Mouse (Mus musculus) thymus, postnatal 14 days (tissue): ENCODE results near the gene Robo2.
"Not testable (repeated sequence)": the region's sequence is repeated elsewhere in the genome, so short reads cannot be mapped to it uniquely, and the experiment has no call there.

Experiments
- DNase-seq: peaks from one replicate; pipeline ENCODE4 v3.0.0; 2021

The Robo2 gene

DNA sequence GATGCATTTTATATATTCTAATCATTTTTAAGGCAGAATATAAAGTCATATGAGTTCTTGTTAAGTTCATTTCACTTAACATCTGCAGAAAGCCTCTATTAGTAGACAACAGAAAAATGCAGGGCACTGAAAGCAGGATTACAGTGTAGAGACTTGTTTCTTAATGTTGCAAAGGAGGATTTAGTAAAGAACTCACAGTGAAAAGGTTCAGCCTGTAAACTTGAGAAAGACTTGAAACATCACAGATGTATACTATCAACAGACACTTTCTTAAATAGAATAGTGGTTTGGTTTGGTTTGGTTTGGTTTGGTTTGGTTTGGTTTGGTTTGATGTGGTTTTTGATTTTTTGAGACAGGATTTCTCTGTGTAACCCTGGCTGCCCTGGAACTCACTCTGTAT is 349.7 kb downstream of the Robo2 start:
- DNase-seq: no peak

DNA sequence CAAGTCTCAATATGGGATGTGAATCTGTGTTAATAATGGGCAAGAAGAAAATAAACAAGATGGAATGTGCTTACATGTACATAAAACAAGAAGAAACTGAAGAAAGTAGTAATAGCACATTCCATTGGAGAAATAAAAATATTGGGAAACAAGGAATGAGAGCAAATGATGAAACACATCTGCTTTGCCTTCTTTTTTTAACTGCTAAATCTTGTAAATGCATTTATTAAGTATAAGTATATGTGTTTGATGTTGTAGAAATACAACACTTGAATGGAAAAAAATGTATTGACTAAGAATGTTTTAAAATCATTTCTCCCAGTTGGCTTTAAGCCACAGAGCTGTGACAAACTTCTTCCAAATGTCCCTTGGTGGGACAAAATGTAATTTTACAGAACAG is 350.1 kb downstream of the Robo2 start:
- no peak for DNase-seq

- no peak for DNase-seq
Observed at GRCm38 (mm10) chr16:74056886-74057285, 354.7 kb downstream of the Robo2 start.

- DNase-seq: no peak
Observed at GRCm38 (mm10) chr16:74056210-74056609, 355.4 kb downstream of the Robo2 start.

DNA sequence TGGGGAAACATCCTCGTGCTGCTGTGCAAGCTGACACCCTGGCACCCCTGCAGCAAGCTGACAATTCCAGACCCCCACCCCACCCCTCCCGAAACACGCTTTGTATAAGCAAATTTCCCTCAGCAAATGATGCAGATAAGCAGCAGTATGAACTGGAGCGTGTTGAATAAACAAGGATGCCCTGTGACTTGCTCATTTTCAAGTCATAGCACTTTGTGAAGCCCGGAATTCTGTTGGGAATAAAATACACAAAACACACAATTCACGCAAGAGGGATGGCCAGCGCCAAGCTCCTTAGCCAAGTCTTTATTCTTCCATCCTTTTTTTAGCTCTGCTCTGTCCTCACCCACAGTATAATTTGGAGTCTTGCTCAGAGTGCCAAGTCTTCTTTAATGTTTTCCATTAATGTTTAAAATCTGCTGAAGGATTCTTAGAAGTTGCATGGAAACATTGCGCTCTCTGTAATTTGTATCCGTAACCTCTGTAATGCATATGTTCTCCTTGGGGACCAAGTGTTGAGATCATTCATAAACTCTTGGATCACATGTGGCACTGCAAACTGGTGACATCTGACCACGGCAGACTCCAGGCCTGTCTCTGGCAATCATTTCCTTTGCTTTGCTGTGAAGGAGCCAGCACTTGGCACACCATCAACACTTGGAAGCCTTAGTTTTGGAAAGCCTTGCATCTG is 356.4 kb downstream of the Robo2 start:
- DNase-seq: no peak

GRCm38 (mm10) chr16:74049467-74049866 is 362.2 kb downstream of the Robo2 start:
- no peak for DNase-seq

DNA sequence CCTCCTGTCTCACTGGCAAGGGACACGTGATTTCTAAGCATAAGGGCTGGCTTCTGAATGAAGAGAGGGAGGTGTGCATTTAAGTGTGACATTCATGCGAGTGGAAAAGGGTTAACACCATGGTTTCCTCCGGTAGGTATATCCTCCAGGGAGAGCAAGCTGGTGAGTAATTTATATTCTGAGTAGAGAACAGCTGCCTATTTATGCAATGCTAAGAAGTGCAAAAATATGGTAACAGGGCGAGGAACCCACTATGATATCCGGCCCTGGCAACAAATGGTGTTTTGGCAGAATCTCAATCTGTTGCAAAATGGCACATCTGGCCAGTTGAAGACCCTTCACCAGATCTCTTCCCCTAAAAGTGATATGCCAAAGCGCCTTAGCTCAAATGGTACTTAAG is 362.6 kb downstream of the Robo2 start:
- no peak for DNase-seq

- no peak for DNase-seq
Observed at GRCm38 (mm10) chr16:74047232-74047631, 364.4 kb downstream of the Robo2 start.

GRCm38 (mm10) chr16:74040797-74041196 is 370.8 kb downstream of the Robo2 start:
- not testable (repeated sequence) for DNase-seq

DNA sequence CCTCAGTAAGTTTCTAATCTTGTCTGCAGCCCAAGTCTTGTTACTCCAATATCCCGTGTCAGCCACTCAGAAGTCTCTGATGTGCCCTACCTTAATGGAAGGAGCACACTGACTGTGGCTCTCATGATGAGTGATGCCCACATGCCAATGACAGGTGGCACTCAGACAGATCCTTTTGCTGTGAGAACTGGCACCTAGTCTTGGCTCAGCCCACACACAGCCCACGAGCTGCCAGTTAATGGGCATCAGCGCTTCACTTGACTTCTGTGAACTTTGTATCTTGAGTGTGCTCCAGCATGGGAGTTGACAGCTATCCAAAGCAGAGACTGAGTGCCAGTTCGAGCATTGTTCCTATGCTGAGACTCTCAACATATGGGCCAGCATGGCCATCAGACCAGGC is 383.8 kb downstream of the Robo2 start:
- DNase-seq: no peak

DNA sequence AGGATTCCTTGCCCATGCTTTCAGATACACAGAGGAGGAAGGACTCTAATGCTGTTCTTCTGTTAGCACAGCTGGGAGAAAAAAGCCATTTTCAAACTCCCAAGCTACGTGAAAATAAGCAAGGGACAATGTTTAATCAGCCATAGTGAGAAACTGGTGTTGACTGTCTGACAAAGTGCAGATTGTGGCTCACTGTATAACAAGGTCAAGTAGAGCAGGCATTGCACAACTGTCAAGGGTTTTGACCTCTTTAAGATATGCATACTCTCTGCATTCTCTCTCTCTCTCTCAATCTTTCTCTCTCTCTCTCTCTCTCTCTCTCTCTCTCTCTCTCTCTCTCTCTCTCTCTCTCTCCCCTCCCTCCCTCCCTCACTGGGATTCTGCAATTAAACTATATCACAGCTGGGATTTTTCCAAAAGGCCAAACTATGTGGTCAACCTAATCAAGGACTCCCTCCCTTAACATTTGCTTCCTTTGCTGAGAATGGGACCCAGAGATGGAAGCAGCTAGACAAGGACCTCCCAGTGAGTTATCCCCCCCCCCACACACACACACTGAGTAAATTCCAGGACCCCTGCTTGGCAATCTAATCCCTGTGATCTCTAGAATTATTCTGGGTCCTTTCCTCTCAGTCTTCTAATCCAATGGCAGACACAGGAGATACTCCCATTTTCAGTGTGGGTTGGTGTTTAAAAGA is 389.2 kb downstream of the Robo2 start:
- no peak for DNase-seq

DNA sequence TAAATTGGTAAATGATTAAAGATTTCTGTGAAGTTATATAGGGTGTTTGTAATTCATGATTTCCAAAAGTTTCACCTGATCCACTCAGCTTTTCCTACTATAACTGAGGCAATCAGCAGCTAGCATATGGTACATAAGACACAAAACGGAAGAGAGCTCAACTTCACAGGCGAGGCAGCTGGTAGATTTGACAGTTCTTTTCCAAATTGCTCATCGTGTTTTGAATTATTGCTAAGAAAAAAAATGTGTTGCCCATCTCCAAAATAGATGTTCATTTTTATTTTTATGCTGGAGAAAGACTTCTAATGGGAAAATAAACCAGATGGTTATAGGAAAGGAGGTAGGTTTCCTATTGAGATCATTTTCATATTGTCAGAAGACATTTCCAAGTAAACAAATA is 405.9 kb downstream of the Robo2 start:
- no peak for DNase-seq

DNA sequence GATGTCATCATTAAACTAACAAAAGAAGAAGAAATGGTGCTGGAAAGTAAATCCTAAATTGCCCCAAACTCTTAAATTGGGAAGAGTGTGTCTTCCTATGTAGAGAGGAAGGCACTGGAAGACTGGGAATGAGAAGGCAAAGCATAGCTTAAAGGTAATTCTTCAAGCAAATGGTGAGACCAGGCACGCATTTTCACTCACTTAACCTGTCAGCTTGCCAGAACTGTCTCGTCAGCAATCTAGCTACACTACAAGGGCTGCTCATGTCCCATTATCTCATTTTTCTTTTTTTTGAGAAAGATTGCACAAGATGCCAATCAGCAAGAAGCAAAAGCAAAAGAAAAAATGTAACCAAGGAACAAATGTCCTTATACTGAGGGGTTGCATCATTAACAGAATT is 410.3 kb downstream of the Robo2 start:
- DNase-seq: no peak

DNA sequence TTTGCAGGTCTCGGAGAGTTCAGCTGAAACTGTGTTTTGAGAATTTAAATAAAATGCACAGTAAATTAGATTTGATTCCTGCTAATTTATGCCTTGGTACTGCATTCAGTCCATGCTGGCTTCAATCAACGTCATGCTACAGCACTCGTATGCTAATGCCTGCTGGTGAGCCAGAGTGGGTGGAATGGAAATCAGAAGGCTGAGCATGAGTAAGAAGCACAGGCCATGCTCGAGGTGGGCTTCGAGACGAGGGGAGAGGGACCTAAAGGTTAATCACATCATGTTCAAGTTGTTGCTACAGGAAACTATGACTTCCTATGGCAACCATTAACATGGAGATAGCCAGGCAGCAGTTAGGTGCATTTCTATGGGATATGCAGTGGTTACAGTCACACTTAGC is 420.4 kb downstream of the Robo2 start:
- no peak for DNase-seq

DNA sequence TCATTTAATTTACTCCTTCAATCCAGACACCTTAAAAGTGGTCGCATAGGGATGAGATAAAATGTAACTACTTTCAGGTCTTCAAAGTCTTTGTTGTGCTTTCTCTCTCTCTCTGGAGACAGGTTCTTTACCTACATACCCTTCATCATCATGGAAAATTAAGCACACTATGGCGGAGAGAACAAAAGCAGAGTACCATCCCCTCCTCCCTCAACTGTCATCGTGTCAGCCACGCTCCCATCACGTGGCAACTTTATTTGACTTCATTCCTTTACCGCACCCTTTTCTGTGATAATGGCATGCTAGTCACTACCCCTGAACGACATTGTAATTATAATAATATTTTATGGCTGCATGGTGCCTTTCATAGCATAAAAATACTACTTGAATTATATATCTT is 442.1 kb downstream of the Robo2 start:
- no peak for DNase-seq

GRCm38 (mm10) chr16:73964366-73964926 is 447.2 kb downstream of the Robo2 start:
- no peak for DNase-seq

DNA sequence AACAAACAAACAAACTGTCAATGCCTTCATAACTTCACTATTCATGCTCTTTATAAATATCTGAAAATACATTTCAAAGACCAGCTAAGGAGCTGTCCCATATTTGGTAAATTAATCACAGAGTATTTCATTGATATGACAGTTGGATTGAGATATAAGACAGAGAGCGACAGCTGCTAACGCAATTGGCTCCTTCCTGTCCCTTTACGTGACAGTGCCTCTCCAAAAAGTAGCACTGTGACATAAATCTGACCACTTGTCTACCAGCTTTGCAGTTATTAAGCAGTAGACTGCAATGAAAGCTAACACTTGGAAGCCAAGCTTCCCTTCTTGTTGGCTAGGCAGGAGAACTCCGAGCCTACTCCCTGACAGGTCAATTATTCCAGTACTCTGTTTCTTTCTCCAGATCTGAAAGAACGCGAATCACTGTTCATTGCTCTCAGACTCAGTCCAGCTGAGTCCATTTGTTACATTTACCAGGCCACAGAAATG is 452.1 kb downstream of the Robo2 start:
- DNase-seq: no peak

- DNase-seq: no peak
Observed at GRCm38 (mm10) chr16:73958524-73958846, 453.1 kb downstream of the Robo2 start.

- DNase-seq: no peak
Observed at GRCm38 (mm10) chr16:73957675-73958523, 453.7 kb downstream of the Robo2 start.

- no peak for DNase-seq
Observed at GRCm38 (mm10) chr16:73946171-73946570, 465.5 kb downstream of the Robo2 start.

- DNase-seq: no peak
Observed at GRCm38 (mm10) chr16:73940211-73940541, 471.4 kb downstream of the Robo2 start.

GRCm38 (mm10) chr16:73939423-73940210 is 472.0 kb downstream of the Robo2 start:
- DNase-seq: no peak

DNA sequence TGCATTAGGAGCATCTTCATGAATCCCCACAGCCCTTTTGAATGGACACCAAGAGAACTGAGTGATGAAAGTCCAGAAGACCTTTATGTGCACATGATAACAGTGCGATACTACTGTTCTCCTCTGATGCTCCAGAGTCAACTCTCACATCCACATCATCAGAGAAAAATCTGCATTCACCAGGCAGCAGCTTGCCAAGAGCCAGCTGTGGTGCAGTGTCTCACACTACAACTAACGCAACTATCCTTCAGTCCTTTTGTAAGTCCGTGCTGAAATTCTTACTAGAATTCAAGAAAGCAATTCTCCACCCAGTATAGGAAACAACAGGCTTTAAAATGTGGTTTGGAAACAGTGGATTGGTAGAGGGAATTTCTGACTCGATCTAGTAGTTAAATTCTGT is 481.3 kb downstream of the Robo2 start:
- DNase-seq: no peak
